Mouse (Mus musculus) hindbrain, embryonic 13.5 days (tissue): Measurements from ENCODE around the gene Lsm2. TPM values are rescaled to one million over a fixed set of nuclear protein-coding genes. Genes with fewer than 3 reads are reported as not detected.
A peak's percentile ranks its signal among the peaks of the same experiment; 100 is the strongest.
"Not testable (repeated sequence)": the region's sequence is repeated elsewhere in the genome, so short reads cannot be mapped to it uniquely, and the experiment has no call there.

Experiments
- ATAC-seq: fragments of 200-750 bp; cut with Nextera tagmentation; 2 replicates; pipeline ENCODE4 v1.8.0; 2017; ENCODE audit warnings: moderate TSS enrichment; ENCODE audit not compliant: low FRiP score
- H3K27ac ChIP-seq: fragments of 300-500 bp; sonication (generic); 2 replicates; pipeline ENCODE4 v1.5.1; 2015; ENCODE audit warnings: inconsistent platforms, mild to moderate bottlenecking, moderate library complexity
- H3K27me3 ChIP-seq: fragments of 300-500 bp; sonication (generic); 2 replicates; pipeline ENCODE4 v1.6.1; 2015; ENCODE audit warnings: mild to moderate bottlenecking, inconsistent platforms
- H3K36me3 ChIP-seq: fragments of 300-500 bp; sonication (generic); 2 replicates; pipeline ENCODE4 v1.6.1; 2015; ENCODE audit warnings: mild to moderate bottlenecking, inconsistent platforms
- H3K4me1 ChIP-seq: fragments of 300-500 bp; sonication (generic); replicated peaks from 2 replicates; pipeline ENCODE4 v1.6.1; 2015; ENCODE audit warnings: inconsistent platforms
- H3K4me2 ChIP-seq: fragments of 300-500 bp; sonication (generic); 2 replicates; pipeline ENCODE4 v1.6.1; 2015; ENCODE audit warnings: inconsistent platforms, mild to moderate bottlenecking, moderate library complexity
- H3K4me3 ChIP-seq: fragments of 300-500 bp; sonication (generic); 2 replicates; pipeline ENCODE4 v1.5.1; 2015; ENCODE audit warnings: mild to moderate bottlenecking, inconsistent platforms
- H3K9ac ChIP-seq: fragments of 300-500 bp; sonication (generic); 2 replicates; pipeline ENCODE4 v1.6.1; 2015; ENCODE audit warnings: mild to moderate bottlenecking, inconsistent platforms
- H3K9me3 ChIP-seq: fragments of 300-500 bp; sonication (generic); 2 replicates; pipeline ENCODE4 v1.6.1; 2016; ENCODE audit warnings: inconsistent platforms
- WGBS: fragments of 180-500 bp; shearing (Covaris S2); methylation state at CpG from one replicate; pipeline ENCODE4 v1.1.7; 2015; 5-methylcytosine and 5-hydroxymethylcytosine counted together
- polyA plus RNA-seq: library from polyadenylated mRNA; unstranded; fragments of >200 nt; fragmentation: Nextera tagmentation; extraction: Ambion mirVana; gene quantifications from 2 replicates; pipeline ENCODE4 v1.2.1, GENCODE M21; 2015

The Lsm2 gene
- 112 and 117 TPM in 2 replicates for polyA plus RNA-seq

DNA sequence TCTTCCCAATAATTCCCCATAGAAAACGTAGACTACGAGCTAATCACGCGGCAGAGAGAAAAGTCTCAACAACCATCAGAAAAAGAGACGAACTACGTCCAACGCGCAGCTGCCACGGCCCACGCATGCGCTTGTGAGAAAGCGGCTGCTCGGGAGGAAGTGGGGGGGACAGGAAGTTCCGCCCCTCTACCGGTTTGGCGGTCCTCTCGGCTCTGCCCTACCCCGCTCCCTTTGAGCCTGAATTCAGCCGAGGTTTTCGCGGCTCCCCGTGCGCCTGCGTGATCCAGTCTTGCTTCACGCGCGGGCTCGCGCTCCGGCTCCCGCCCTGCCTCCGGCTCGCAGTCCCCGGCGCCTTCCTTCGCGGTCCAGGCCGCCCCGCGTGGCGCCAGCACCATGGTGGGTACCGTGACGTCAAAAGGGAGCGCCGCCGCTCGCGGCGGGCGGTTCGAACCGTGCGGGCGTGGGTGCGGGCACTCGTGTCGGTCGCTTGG, at the start of gene Lsm2:
TSS of gene Lsm2 (plus strand) at position 173 of the 491 bp plus-strand sequence.
- no peaks in the 10 kb centered on the region for H3K9me3 ChIP-seq
- peak within 1 kb of the TSS; percentile 97 for H3K27ac ChIP-seq
- peaks cover 17% of the 10 kb centered on the region for H3K36me3 ChIP-seq
- no peaks in the 10 kb centered on the region for H3K27me3 ChIP-seq
- peak within 1 kb of the TSS; percentile 76 for H3K4me3 ChIP-seq
- H3K9ac ChIP-seq: peak within 1 kb of the TSS; percentile 87
- under 1% methylated on average over 58 of the region's 58 CpGs for WGBS
- H3K4me1 ChIP-seq: peaks cover 24% of the 10 kb centered on the region
- peak; percentile 97 for ATAC-seq
- peak within 1 kb of the TSS; percentile 88 for H3K4me2 ChIP-seq

DNA sequence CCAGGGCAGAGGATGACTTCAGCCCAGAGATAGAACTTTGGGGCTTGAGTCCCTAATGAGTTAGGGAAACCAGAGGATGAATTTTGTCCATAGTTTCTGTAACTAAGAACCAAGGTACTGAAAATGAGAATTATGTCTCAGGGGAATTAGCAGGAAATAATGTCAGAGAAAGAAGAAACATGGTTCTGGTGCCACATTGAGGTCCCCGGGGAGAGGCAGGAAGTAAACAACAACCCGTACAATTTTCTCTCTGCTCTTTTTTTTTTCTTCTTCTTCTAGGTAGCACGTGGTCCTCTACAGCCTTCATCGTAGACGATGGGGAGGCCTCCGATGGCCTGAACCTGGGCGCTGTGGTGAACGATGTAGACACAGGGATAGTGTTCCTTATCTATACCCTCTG, 49.4 kb upstream of the Lsm2 start:
- H3K36me3 ChIP-seq: peaks cover 31% of the 10 kb centered on the region
- ATAC-seq: no peak
- H3K27ac ChIP-seq: no peak overlapping the region
- 0 out of 2 replicates have a peak, but pooled peaks cover 3% of the 10 kb centered on the region for H3K27me3 ChIP-seq
- peak overlapping the region; percentile 94 for H3K9ac ChIP-seq
- H3K9me3 ChIP-seq: no peaks in the 10 kb centered on the region
- WGBS: 88% methylated on average over 8 of the region's 8 CpGs
- peaks cover 15% of the 10 kb centered on the region for H3K4me1 ChIP-seq
- H3K4me3 ChIP-seq: peak overlapping the region; percentile 83
- H3K4me2 ChIP-seq: peak overlapping the region; percentile 99

DNA sequence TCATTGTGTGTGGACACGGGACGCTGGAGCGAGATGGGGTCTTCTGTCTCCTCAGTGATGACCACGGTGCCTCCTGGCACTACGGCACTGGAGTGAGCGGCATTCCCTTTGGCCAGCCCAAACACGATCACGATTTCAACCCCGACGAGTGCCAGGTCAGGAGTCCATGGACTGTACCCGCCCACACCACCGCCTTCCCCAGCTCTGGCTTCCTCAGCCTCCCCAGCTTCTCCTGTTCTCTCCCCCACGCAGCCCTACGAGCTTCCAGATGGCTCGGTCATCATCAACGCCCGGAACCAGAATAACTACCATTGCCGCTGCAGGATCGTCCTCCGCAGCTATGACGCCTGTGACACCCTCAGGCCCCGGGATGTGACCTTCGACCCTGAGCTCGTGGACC, 47.6 kb upstream of the Lsm2 start:
- H3K9ac ChIP-seq: peak overlapping the region; percentile 31; the same call in 1 of the 2 replicates
- no peak for ATAC-seq
- H3K9me3 ChIP-seq: no peaks in the 10 kb centered on the region
- H3K4me3 ChIP-seq: no peak overlapping the region
- H3K36me3 ChIP-seq: peaks cover 31% of the 10 kb centered on the region
- H3K4me1 ChIP-seq: peaks cover 15% of the 10 kb centered on the region
- H3K27me3 ChIP-seq: 0 out of 2 replicates have a peak, but pooled peaks cover 3% of the 10 kb centered on the region
- H3K27ac ChIP-seq: no peak overlapping the region
- WGBS: 69% methylated on average over 22 of the region's 24 CpGs
- H3K4me2 ChIP-seq: no peak overlapping the region

DNA sequence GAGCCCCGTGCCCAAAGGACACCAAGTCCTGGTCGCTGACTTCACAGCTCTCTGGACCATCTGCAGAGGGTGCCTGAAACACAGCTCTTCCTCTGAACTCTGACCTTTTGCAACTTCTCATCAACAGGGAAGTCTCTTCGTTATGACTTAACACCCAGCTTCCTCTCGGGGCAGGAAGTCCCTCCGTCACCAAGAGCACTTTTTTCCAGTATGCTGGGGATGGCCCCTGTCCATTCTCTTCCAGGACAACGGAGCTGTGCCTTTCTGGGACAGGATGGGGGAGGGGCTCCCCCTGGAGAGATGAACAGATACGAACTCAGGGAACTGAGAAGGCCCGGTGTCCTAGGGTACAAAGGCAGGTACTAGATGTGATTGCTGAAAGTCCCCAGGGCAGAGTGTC, 46.8 kb upstream of the Lsm2 start:
- H3K27me3 ChIP-seq: 0 out of 2 replicates have a peak, but pooled peaks cover 3% of the 10 kb centered on the region
- WGBS: 51% methylated on average over 8 of the region's 8 CpGs
- H3K9ac ChIP-seq: 0 out of 2 replicates have a peak overlapping the region, but pooled peaks have one; percentile 31
- H3K9me3 ChIP-seq: no peaks in the 10 kb centered on the region
- peaks cover 31% of the 10 kb centered on the region for H3K36me3 ChIP-seq
- no peak overlapping the region for H3K27ac ChIP-seq
- no peak for ATAC-seq
- H3K4me1 ChIP-seq: peaks cover 15% of the 10 kb centered on the region
- no peak overlapping the region for H3K4me2 ChIP-seq
- no peak overlapping the region for H3K4me3 ChIP-seq

GRCm38 (mm10) chr17:34937960-34938505, 43.6 kb upstream of the Lsm2 start:
- Histone ChIP-seq H3K4me3 (no peak overlapping the region), H3K27me3 (0 out of 2 replicates have a peak, but pooled peaks cover under 1% of the 10 kb centered on the region), H3K9ac (no peak overlapping the region), H3K4me1 (peaks cover 6% of the 10 kb centered on the region), H3K27ac (no peak overlapping the region), H3K4me2 (no peak overlapping the region), H3K9me3 (no peaks in the 10 kb centered on the region), H3K36me3 (peaks cover 26% of the 10 kb centered on the region)
- 86% methylated on average over 6 of the region's 6 CpGs for WGBS
- no peak for ATAC-seq

- WGBS: 9% methylated on average over 15 of the region's 15 CpGs
- Histone ChIP-seq H3K27me3 (no peaks in the 10 kb centered on the region), H3K4me2 (peak overlapping the region; percentile 43), H3K4me1 (peaks cover 6% of the 10 kb centered on the region), H3K9me3 (no peaks in the 10 kb centered on the region), H3K9ac (peak overlapping the region; percentile 29; the same call in 1 of the 2 replicates), H3K4me3 (peak overlapping the region; percentile 21), H3K36me3 (peaks cover 6% of the 10 kb centered on the region; the same call in 1 of the 2 replicates), H3K27ac (peak overlapping the region; percentile 55; the same call in 1 of the 2 replicates)
- ATAC-seq: no peak
Observed at GRCm38 (mm10) chr17:34941344-34942041, 40.2 kb upstream of the Lsm2 start.

DNA sequence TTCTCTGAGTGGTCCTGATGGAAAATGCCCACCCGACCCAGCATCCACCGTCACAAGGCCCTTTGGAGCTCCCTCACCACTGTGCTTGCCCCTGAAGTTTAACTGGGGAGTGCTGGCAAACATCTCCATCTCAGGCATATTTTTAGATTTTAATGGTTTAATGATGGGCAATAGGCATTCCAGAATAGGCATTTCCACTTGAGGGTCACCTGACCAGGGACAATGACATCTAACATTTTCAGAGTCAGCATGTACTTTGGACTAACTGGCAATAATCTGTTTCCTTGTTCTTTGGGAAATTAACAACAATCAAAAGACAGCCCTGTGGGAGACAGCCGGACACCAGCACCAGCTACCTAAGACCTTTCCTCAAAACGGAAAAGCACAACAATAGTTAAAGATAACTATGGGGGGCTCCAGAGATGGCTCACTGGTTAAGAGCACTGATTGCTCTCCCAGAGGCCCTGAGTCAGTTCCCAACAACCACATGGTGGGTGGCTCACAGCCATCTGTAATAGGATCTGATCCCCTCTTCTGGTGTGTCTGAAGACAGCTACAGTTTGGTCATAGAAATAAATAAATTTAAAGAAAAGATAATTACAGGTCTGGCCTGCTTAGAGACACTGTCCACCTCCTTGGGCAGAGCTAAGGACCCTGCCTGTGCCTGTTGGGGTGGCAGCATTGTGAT, 38.4 kb upstream of the Lsm2 start:
- Histone ChIP-seq H3K4me2 (no peak overlapping the region), H3K27ac (no peak overlapping the region), H3K9ac (no peak overlapping the region; the same call in 1 of the 2 replicates), H3K4me1 (peaks cover 6% of the 10 kb centered on the region), H3K27me3 (no peaks in the 10 kb centered on the region), H3K36me3 (peaks cover 6% of the 10 kb centered on the region; the same call in 1 of the 2 replicates), H3K9me3 (no peaks in the 10 kb centered on the region), H3K4me3 (no peak overlapping the region)
- ATAC-seq: no peak
- WGBS: 89% methylated on average over 4 of the region's 4 CpGs

DNA sequence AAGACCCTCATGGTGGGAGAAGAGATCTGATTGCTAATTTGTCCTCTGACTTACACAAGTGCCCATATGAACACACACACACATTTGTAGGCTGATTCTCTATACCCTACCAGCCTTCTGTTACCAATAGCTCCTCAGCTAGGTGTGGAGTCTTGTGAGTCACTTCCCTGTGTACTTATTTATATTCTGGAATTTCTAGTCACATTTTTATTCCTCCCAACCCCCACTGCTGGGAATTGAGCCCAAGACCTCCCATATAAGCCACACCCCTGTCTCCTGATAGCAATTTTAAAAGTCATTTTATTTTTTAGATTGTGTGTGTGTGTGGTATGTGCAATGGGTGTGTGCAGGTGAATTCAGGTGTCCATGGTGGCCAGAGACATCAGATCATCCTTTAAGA, 37.3 kb upstream of the Lsm2 start:
- Histone ChIP-seq H3K27me3 (no peaks in the 10 kb centered on the region), H3K9me3 (no peaks in the 10 kb centered on the region), H3K9ac (no peak overlapping the region), H3K4me3 (no peak overlapping the region), H3K4me2 (no peak overlapping the region), H3K36me3 (peaks cover 6% of the 10 kb centered on the region), H3K27ac (no peak overlapping the region), H3K4me1 (peaks cover 6% of the 10 kb centered on the region)
- ATAC-seq: no peak

- H3K36me3 ChIP-seq: peaks cover 23% of the 10 kb centered on the region
- H3K27me3 ChIP-seq: no peaks in the 10 kb centered on the region
- H3K4me2 ChIP-seq: no peak overlapping the region
- H3K9ac ChIP-seq: no peak overlapping the region
- no peak overlapping the region for H3K4me3 ChIP-seq
- peaks cover 19% of the 10 kb centered on the region for H3K4me1 ChIP-seq
- no peak for ATAC-seq
- H3K27ac ChIP-seq: no peak overlapping the region
- H3K9me3 ChIP-seq: no peaks in the 10 kb centered on the region
- 89% methylated on average over 5 of the region's 5 CpGs for WGBS
Observed at GRCm38 (mm10) chr17:34946486-34947140, 35.0 kb upstream of the Lsm2 start.

- H3K4me2 ChIP-seq: no peak overlapping the region
- ATAC-seq: no peak
- H3K4me3 ChIP-seq: no peak overlapping the region
- H3K27ac ChIP-seq: no peak overlapping the region
- no peaks in the 10 kb centered on the region for H3K27me3 ChIP-seq
- H3K9ac ChIP-seq: no peak overlapping the region
- H3K4me1 ChIP-seq: peaks cover 16% of the 10 kb centered on the region
- H3K36me3 ChIP-seq: peaks cover 23% of the 10 kb centered on the region
- H3K9me3 ChIP-seq: no peaks in the 10 kb centered on the region
- 28% methylated on average over 8 of the region's 8 CpGs for WGBS
Observed at GRCm38 (mm10) chr17:34947606-34948005, 34.1 kb upstream of the Lsm2 start.

DNA sequence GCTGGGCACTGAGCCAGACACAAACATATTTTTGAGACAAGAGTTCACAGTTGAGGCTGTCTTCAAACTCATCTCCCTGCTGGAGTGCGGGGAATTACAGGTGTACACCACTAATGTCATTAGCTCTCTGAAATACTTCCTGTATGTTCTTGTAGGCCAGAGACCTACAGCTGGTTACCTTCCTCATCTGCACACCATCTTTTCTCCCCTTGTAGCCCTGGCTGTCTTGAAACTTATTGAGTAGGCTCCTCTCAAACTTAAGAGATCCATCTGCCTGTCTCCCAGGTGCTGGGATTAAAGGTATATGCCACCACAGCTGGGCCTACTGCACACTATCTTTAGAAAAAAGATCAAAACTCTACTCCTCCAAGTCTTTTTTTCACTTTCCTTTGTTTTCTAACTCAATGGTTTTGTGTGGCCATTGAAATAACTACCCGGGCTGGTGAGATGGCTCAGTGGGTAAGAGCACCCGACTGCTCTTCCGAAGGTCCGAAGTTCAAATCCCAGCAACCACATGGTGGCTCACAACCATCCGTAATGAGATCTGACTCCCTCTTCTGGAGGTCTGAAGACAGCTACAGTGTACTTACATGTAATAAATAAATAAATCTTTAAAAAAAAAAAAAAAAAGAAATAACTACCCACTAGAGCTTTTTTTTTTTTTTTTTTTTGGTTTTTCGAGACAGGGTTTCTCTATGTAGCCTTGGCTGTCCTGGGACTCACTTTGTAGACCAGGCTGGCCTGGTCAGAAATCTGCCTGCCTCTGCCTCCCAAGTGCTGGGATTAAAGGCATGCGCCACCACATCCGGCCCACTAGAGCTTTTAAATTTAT, 32.7 kb upstream of the Lsm2 start:
- WGBS: 64% methylated on average over 9 of the region's 9 CpGs
- H3K9ac ChIP-seq, H3K9me3 ChIP-seq, H3K4me2 ChIP-seq, H3K27me3 ChIP-seq, H3K4me3 ChIP-seq, ATAC-seq, H3K27ac ChIP-seq: not testable (repeated sequence)
- Histone ChIP-seq H3K4me1 (peaks cover 16% of the 10 kb centered on the region), H3K36me3 (peaks cover 23% of the 10 kb centered on the region)
